Mouse (Mus musculus): ENCODE results near the gene Kbtbd13.
"Not testable (repeated sequence)": the region's sequence is repeated elsewhere in the genome, so short reads cannot be mapped to it uniquely, and the experiment has no call there.

Gene Kbtbd13

DNA sequence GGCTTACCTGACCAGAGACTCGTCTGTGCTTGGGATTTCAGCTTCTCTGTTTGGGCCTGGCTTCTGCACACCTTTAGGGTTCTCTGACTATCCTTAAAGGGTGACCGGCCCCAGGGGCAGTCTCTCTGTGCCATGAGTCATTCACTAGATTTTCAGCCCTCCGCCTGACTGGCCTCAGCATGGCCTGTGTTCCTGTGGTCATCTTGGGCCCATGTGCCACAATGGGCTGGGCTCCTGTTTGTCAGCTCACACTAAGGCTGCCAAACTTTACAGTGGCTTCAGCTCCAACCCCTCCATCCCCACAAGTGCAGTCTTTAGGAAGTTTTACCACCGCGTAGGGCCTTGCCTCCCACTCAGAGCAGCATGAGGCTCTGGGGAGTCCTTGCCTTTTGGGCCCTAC is 38.2 kb downstream of the Kbtbd13 start:
- no peak for DNase-seq (ENCODE audit: low read depth, low spot score)

GRCm38 (mm10) chr9:65347112-65347850 is 44.2 kb downstream of the Kbtbd13 start:
- no peak for DNase-seq (ENCODE audit: low read depth, low spot score)

DNA sequence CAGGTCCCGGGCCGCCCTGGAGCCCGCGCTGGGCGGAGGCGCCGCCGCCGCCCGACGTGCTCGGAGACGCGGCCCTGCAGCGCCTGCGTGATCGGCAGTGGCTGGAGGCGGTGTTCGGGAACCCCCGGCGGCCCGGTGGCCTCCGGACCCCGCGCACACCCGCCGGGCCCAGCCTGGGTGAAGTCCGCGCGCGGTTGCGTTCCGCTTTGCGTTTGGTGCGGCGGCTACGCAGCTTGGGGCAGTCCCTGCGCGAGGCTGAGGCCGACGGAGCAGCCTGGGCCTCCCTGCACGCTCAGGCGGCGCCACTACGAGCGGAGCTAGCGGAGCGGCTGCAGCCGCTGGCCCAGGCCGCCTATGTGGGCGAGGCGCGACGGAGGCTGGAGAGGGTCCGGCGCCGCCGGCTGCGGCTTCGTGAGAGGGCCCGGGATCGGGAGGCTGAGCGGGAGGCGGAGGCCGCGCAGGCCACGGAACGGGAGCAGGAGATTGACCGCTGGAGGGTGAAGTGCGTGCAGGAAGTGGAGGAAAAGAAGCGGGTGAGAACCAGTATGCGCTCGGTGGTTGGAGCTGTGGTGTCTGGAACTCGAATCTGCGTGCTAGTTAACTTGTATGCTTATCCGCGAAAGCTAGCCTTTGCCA is 44.9 kb downstream of the Kbtbd13 start:
- DNase-seq (ENCODE audit: low read depth, low spot score): peak; percentile 26

DNA sequence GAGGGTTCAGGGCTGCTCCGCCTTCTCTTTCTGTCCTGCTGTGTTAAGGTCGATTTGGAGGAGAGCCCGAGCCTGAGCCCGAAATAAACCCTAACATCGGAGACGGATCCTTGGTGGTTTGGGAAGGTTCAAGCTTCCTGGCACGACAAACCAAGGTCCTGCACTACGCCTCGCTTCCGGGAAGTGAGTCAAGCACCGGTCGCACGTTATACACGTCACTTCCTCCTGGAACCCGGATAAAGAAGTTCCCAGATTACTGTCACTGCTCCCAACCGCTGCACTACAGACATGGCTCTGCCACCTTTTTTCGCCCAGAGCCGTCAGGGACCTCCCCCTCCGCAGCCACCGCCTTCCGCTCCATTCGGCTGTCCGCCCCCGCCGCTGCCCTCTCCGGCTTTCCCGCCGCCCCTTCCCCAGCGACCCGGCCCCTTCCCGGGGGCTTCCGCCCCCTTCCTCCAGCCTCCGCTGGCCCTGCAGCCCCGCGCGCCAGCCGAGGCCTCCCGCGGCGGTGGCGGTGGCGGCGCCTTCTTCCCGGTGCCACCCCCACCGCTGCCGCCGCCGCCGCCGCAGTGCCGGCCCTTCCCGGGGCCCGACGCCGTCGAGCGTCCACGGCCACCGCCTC is 45.5 kb downstream of the Kbtbd13 start, which contains the start of gene Pdcd7:
Gene Pdcd7 (plus strand): TSS at position 251 of the 622 bp plus-strand sequence.
- DNase-seq (ENCODE audit: low read depth, low spot score): peak; percentile 93

DNA sequence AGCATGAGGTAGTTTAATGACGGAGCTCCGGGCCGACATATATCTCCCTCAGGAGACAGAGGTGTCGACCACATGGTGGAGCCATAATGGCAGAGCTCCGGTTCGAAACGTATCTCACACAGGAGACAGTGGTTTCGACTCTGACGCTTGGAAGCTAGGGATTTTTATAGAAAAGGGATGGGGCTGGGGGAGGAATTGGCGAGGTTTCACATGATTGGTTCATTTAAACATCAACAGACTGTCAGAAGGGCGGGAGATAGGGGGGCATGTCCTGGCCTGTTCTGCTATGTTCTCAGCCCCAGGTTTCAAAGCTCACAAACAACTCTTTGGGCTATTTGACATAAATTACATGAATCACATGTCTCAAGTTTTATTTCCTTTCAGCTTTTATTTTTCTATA is 46.0 kb downstream of the Kbtbd13 start:
- not testable (repeated sequence) for DNase-seq (ENCODE audit: low read depth, low spot score)

GRCm38 (mm10) chr9:65340414-65340813 is 51.0 kb downstream of the Kbtbd13 start:
- DNase-seq (ENCODE audit: low read depth, low spot score): no peak

GRCm38 (mm10) chr9:65339146-65339545 is 52.3 kb downstream of the Kbtbd13 start:
- DNase-seq (ENCODE audit: low read depth, low spot score): no peak
